Mouse (Mus musculus) C2C12 (cell line): ENCODE results near the gene Cmklr1.

Experiments used
- CEBPB ChIP-seq: IDR thresholded peaks from one replicate; pipeline ENCODE4 v1.6.1; 2011; ENCODE audit warnings: low read depth, mild to moderate bottlenecking, control low read depth, moderate library complexity
- CTCF ChIP-seq: IDR thresholded peaks from one replicate; pipeline ENCODE4 v1.5.1; 2011; ENCODE audit not compliant: control insufficient read depth, insufficient read depth, insufficient read length
- MAX ChIP-seq: IDR thresholded peaks from one replicate; pipeline ENCODE4 v1.6.1; 2011; ENCODE audit warnings: mild to moderate bottlenecking, control low read depth
- MYOD1 ChIP-seq: IDR thresholded peaks from one replicate; pipeline ENCODE4 v1.6.1; 2011; ENCODE audit warnings: low read depth; ENCODE audit not compliant: control insufficient read depth, insufficient read length
- MYOG ChIP-seq: IDR thresholded peaks from one replicate; pipeline ENCODE4 v1.6.1; 2011; ENCODE audit not compliant: control insufficient read depth, insufficient read length; ENCODE audit errors: extremely low read depth
- USF1 ChIP-seq: IDR thresholded peaks from one replicate; pipeline ENCODE4 v1.6.1; 2011; ENCODE audit warnings: low read depth, mild to moderate bottlenecking, control low read depth, moderate library complexity

DNA sequence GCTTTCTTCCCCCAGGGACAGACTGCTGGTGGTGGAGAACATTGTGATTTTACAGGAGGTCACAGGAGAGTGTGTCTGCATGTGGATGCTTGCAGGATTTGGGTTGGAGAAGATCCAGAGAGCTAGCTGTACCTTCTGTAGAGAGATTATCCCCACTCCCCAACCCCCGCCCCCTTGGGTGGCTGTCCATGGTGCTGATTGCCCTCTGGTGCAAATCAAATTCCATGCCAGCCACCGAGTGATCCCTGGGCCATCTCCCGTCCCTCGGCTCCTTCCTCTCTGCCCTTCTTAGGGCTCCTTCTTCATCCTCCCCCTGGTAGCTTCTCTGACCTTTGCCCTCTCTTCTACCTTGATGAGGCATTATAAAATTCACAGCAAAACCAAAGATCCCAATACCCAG, 85.8 kb downstream of the Cmklr1 start:
- TF ChIP-seq USF1 (no peak), CTCF (no peak), MAX (no peak), MYOG (no peak), CEBPB (no peak), MYOD1 (no peak)
